Mouse (Mus musculus) midbrain, embryonic 14.5 days (tissue): ENCODE measurements around the gene Gabra1. TPM values are rescaled to one million over a fixed set of nuclear protein-coding genes. Genes with fewer than 3 reads are reported as not detected.

Source experiments
- ATAC-seq: fragments of 200-750 bp; cut with Nextera tagmentation; 2 replicates; pipeline ENCODE4 v1.8.0; 2017; ENCODE audit warnings: moderate number of reproducible peaks, moderate library complexity; ENCODE audit not compliant: low FRiP score, low TSS enrichment
- DNase-seq: peaks from one replicate; pipeline ENCODE4 v3.0.0-alpha.2; 2015
- H3K27ac ChIP-seq: fragments of 300-500 bp; sonication (generic); replicated peaks from 2 replicates; pipeline ENCODE4 v1.5.1; 2014; ENCODE audit warnings: mild to moderate bottlenecking, low read depth, low read length, moderate library complexity
- H3K27me3 ChIP-seq: fragments of 300-500 bp; sonication (generic); 2 replicates; pipeline ENCODE4 v1.6.1; 2014; ENCODE audit warnings: low read length, control low read depth, mixed read lengths; ENCODE audit not compliant: control insufficient read depth, insufficient read depth
- H3K36me3 ChIP-seq: fragments of 300-500 bp; sonication (generic); 2 replicates; pipeline ENCODE4 v1.6.1; 2014; ENCODE audit warnings: low read length, control low read depth; ENCODE audit not compliant: control insufficient read depth, insufficient read depth
- H3K4me1 ChIP-seq: fragments of 300-500 bp; sonication (generic); 2 replicates; pipeline ENCODE4 v1.6.1; 2014; ENCODE audit warnings: mild to moderate bottlenecking, antibody characterized with exemption, low read length, control low read depth; ENCODE audit not compliant: control insufficient read depth, insufficient read depth
- H3K4me2 ChIP-seq: fragments of 300-500 bp; sonication (generic); 2 replicates; pipeline ENCODE4 v1.6.1; 2014; ENCODE audit warnings: mild to moderate bottlenecking, low read length, moderate library complexity
- H3K4me3 ChIP-seq: fragments of 300-500 bp; sonication (generic); replicated peaks from 2 replicates; pipeline ENCODE4 v1.5.1; 2014; ENCODE audit warnings: low read depth, low read length
- H3K9ac ChIP-seq: fragments of 300-500 bp; sonication (generic); replicated peaks from 2 replicates; pipeline ENCODE4 v1.6.1; 2014; ENCODE audit warnings: mild to moderate bottlenecking, low read length, moderate library complexity
- H3K9me3 ChIP-seq: fragments of 300-500 bp; sonication (generic); 2 replicates; pipeline ENCODE4 v1.6.1; 2016; ENCODE audit warnings: low read length, control low read depth, mixed read lengths; ENCODE audit not compliant: control insufficient read depth
- WGBS: fragments of 180-500 bp; shearing (Covaris S2); extraction: QIAGEN DNeasy Blood & Tissue Kit; methylation state at CpG from one replicate; pipeline ENCODE4 v1.1.7; 2014; 5-methylcytosine and 5-hydroxymethylcytosine counted together
- polyA plus RNA-seq: library from polyadenylated mRNA; unstranded; fragments of >200 nt; fragmentation: Nextera tagmentation; extraction: Ambion mirVana; gene quantifications from 2 replicates; pipeline ENCODE4 v1.2.1, GENCODE M21; 2014

Gene Gabra1
- polyA plus RNA-seq, 1 experiment from 2014 or later = 49.1 TPM

DNA sequence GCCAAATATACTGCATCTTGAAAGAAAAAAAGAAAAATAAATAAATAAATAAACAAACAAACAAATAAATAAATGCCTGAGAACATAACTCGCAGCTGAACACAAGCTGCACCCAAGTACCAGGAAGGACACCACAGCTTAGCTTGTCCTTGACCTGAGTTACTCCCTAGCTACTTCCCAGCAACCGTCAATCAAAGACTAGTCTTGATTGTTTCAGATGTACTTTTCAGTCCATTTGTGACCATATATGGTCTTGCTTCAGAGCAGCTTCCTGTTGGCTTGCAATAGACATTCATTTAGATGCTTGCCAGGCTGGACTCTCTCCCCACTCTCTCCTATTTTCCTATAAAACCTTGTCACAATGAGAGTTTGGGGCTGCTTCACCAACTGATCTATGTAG lies 87.2 kb downstream of the Gabra1 start:
- H3K27ac ChIP-seq = no peak overlapping the region
- H3K36me3 ChIP-seq = no peaks in the 10 kb centered on the region
- no peaks in the 10 kb centered on the region for H3K4me1 ChIP-seq
- H3K9me3 ChIP-seq = no peaks in the 10 kb centered on the region
- H3K4me3 ChIP-seq = no peak overlapping the region
- WGBS = 95% methylated on average over 2 of the region's 2 CpGs
- H3K9ac ChIP-seq = no peak overlapping the region
- no peak for DNase-seq
- no peaks in the 10 kb centered on the region for H3K27me3 ChIP-seq
- no peak overlapping the region for H3K4me2 ChIP-seq
- no peak for ATAC-seq

Other genes starting within 250 kb of the Gabra1 start
- gene Gabrg2, start 182.1 kb downstream of the Gabra1 start, polyA plus RNA-seq = 158 and 164 TPM in 2 replicates
- gene Gabra6, start 138.1 kb upstream of the Gabra1 start, polyA plus RNA-seq = not detected in 2 replicates
- gene Gabrb2, start 236.8 kb upstream of the Gabra1 start, polyA plus RNA-seq = 40.7 and 50.5 TPM in 2 replicates